Mouse (Mus musculus) effector memory CD4-positive, alpha-beta T cell, adult 7 months (primary cell): ENCODE results near the gene Zbtb34. TPM values are rescaled to one million over a fixed set of nuclear protein-coding genes. Genes with fewer than 3 reads are reported as not detected.

Experiments
- polyA plus RNA-seq: library from polyadenylated mRNA; unstranded; fragments of 100-300 nt; shearing (Covaris generic); gene quantifications from one replicate; pipeline ENCODE4 v1.2.1, GENCODE M21; 2017

The Zbtb34 gene
- 3.8 TPM for polyA plus RNA-seq

DNA sequence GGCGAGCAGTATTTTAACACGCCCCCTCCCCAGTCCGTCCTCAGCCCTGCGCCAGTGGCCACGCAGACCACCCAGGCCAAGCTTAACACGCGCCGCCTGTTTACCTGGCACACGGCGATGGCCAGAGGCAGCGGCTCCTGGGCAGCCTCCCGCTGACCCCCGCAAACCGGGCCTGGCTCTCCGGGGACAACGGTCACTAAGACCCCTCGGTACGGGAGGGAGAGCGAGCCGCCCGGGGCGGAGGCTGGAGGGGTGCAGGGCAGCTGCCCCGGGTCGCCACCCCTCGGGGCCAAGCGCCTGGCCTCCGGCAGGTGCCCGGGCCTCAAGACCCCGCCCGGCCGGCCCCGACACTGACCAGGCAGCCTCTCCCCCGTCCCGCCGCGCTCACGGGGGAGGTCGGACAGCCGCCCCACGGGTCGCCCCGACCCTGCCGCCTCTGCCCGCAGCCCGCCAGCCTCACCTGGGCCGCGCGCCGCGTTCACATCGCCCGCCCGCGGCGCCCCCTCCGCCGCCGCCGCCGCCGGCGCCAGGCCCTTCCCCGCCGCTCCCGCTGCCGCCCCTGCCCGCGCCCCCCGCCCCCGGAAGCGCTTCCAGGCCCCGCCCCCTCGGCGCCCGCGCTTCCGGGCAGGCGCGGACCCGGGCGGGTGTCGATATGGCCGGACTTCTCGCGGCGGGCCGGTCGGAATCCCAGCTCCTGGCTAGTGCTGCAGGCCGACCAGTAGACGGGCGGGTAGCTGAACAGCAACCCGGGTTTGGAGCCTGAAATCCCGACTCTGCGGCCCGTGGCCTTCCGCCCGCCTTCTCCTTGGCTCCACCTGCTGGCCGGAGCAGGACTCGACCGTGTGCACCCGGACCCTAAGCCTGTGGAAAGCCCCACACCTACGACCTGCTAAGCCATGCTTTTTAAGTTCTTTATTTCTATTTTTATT, at the start of gene Zbtb34:
TSS of gene Zbtb34 (minus strand) at position 554 of the 929 bp plus-strand sequence.

DNA sequence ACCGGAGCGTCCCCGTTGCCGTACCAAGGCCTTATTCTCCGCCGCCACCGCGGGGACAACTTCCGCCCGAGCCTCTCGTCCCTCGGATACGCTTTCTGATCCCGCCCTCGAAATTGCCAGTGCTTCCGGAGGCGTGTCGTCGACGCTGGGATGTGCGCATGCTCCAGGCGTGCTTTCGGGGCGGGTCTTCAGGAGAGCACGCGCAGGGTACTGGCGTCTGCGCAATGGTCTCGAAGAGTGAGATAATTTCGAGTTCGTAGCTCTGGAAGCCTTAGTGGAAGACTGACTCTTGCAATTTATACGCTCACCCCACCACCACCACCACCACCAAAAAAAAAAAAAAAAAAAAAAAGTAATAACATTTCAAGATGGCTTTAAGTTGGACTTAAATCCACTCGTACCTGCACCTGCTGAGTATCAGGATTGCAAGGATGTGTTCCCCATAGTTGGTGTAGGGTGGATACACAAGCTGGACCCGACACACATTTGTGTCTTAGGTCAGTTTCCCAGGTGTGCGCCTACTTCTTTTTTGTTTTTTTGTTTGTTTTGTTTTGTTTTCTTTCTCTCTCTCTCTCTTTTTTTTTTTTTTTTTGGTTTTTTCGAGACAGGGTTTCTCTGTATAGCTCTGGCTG, 37.5 kb upstream of the Zbtb34 start, which contains the start of gene Zbtb43:
TSS of gene Zbtb43 (minus strand) at position 94 of the 632 bp plus-strand sequence.

DNA sequence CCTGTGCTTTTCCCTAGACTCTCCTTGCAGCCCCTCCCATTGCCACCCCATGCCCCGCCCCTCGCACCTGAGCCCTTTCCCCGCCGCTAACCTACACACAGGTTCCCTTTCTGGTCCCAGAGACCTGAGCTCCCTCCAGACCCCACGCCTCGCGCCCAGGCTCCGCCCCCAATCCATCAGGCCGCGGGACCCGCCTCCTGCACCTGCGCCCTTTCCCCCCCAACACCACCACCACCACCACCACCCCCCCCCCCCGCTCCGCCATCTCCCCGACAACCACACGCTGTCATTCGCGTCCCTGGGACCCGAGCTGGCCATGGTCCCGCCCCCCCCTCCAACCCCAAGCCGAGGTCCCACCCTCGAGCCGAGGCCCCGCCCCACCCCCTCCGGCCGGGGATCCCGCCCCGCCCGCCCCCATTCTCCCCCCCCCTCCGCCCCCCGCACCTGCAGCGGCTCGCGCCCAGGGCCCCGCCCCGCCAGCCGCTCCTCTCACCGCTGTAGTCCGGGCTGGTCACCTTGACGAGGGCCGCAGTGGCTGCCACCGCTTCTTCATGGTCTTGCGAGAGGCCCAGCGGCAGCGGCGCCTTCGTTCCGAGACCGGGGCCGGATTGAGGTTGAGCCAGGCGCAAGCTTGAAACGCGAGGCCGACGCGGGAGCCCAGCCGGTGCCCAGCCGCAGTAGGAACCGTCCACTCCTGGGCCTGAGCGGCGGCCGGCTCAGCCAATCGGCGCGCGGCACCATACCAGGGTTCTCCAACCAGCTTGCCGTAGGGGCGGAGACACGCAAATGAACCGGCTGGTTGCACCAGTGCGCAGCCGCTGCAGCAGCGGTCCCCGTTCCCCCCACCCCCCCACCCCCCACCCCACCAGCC, 60.1 kb downstream of the Zbtb34 start, which contains the start of gene Ralgps1:
TSS of gene Ralgps1 (minus strand) at position 710 of the 871 bp plus-strand sequence.

Other genes starting within 250 kb of the Zbtb34 start
- 14.7 TPM for gene Angptl2, start 215.3 kb downstream of the Zbtb34 start, polyA plus RNA-seq
- gene Ralgps1, start 59.8 kb downstream of the Zbtb34 start, polyA plus RNA-seq: 6.5 TPM
- gene Zbtb43, start 37.2 kb upstream of the Zbtb34 start, polyA plus RNA-seq: 18.1 TPM
- 0.16 TPM for gene Lmx1b, start 209.2 kb upstream of the Zbtb34 start, polyA plus RNA-seq